Mouse (Mus musculus) heart, adult 2 months (tissue): ENCODE measurements around the gene AF067061. TPM values are rescaled to one million over a fixed set of nuclear protein-coding genes. Genes with fewer than 3 reads are reported as not detected.
"Not testable (repeated sequence)": the region's sequence is repeated elsewhere in the genome, so short reads cannot be mapped to it uniquely, and the experiment has no call there.

ENCODE experiments used
- DNase-seq, 2 experiments: peaks; one replicate each; pipeline ENCODE4 v3.0.0; 2021
- H3K27ac ChIP-seq: fragments of 200-600 bp; 2 replicates; pipeline ENCODE4 v1.8.1; 2022
- H3K27me3 ChIP-seq: fragments of 200-500 bp; 2 replicates; pipeline ENCODE4 v1.6.1; 2012; ENCODE audit warnings: mild to moderate bottlenecking, low read length, inconsistent platforms, mixed read lengths; ENCODE audit not compliant: control insufficient read depth, insufficient read depth
- H3K36me3 ChIP-seq: fragments of 200-500 bp; 2 replicates; pipeline ENCODE4 v1.6.1; 2012; ENCODE audit warnings: low read length, inconsistent platforms; ENCODE audit not compliant: control insufficient read depth, insufficient read depth
- H3K4me1 ChIP-seq: fragments of 200-500 bp; 2 replicates; pipeline ENCODE4 v1.6.1; 2011; ENCODE audit warnings: low read length; ENCODE audit not compliant: control insufficient read depth, insufficient read depth
- H3K4me3 ChIP-seq: fragments of 200-600 bp; 2 replicates; pipeline ENCODE4 v1.8.1; 2022
- H3K79me2 ChIP-seq: fragments of 200-500 bp; replicated peaks from 2 replicates; pipeline ENCODE4 v1.6.1; 2012; ENCODE audit warnings: mild to moderate bottlenecking, inconsistent platforms, low read length, moderate library complexity, mixed read lengths; ENCODE audit not compliant: control insufficient read depth, insufficient read depth
- H3K9ac ChIP-seq: fragments of 200-500 bp; 2 replicates; pipeline ENCODE4 v1.6.1; 2012; ENCODE audit warnings: low read depth, mild to moderate bottlenecking, control low read depth, inconsistent platforms, low read length, mixed read lengths
- WGBS: fragments of 180-500 bp; shearing (Covaris S2); methylation state at CpG from one replicate; pipeline ENCODE4 v1.1.7; 2018; 5-methylcytosine and 5-hydroxymethylcytosine counted together
- intact Hi-C: fragments of 180-260 bp; cut with DNase I; formaldehyde crosslinking; loops from one replicate; pipeline ENCODE4 v1.15.1; 2025
- long read RNA-seq: library from polyadenylated mRNA; stranded (forward); transcript quantifications from one replicate; pipeline ENCODE4 v2.0.0, GENCODE M21; 2021
- polyA plus RNA-seq: library from polyadenylated mRNA; depleted of rRNA; stranded (reverse); fragments of >200 nt; gene quantifications from 2 replicates; pipeline ENCODE4 v1.2.3, GENCODE M21; 2012; rRNA removed
- total RNA-seq, 2 experiments: library from RNA; stranded (reverse); gene quantifications; 2 replicates each; pipeline ENCODE4 v1.2.3; 2021

The AF067061 gene
- total RNA-seq = not detected
- not detected in 2 replicates for polyA plus RNA-seq
- long read RNA-seq = 0 reads

DNA sequence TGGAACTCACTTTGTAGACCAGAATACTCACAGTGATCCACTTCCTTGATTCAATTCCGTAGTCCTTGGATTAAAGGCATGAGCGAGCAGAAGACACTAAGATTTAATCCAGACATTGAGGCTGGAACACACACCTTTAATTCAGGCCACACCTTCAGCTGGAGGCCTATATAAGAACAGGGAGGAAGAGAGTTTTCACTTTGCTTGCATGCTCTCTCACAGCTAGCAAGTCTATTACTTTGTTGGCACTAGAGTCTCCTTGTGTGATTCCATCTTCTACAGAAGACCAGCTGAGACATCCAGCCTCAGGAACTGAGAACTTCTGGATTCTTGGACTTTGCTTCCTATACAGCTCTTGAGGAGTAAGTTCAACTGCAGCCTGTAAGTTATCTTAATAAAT lies at the start of gene AF067061:
Gene AF067061 (plus strand): TSS at position 245 of the 400 bp plus-strand sequence.
- WGBS = 68% methylated on average over 2 of the region's 2 CpGs
- H3K27ac ChIP-seq, H3K4me1 ChIP-seq, intact Hi-C loops, H3K9ac ChIP-seq, H3K27me3 ChIP-seq, H3K36me3 ChIP-seq, H3K79me2 ChIP-seq, H3K4me3 ChIP-seq, DNase-seq: not testable (repeated sequence)

DNA sequence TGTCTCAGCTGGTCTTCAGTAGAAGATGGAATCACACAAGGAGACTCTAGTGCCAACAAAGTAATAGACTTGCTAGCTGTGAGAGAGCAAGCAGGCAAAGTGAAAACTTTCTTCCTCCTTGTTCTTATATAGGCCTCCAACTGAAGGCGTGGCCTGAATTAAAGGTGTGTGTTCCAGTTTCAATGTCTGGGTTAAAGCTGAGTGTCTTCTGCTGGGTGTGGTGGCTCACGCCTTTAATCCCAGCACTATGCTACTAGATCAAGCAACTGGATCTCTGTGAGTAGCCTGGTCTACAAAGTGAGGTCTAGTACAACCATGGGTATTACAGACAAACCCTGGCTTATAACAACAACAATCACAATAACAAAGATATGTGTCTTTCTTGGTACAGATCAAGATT lies 47.1 kb upstream of the AF067061 start, which contains the start of gene Gm21762:
Gene Gm21762 (minus strand): TSS at position 101 of the 400 bp plus-strand sequence.
- no CpG with 5 or more reads among the region's 2 CpGs for WGBS
- H3K9ac ChIP-seq, intact Hi-C loops: not testable (repeated sequence)

DNA sequence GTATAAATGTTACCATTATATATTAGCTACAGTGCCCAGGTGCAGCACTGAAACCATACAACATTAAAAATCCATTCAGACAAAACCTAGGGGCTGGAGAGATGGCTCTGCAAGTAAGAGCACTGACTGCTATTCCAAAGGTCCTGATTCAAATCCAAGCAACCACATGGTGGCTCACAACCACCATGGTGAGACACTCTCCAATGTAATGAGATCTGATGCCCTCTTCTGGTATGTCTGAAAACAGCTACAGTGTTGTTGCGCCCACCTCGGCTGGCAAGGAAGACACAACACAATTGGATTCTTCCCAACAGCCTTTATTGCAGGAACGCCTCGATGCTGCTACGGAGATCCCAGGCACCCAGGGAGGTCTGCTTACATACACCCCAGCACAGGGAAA lies 42.0 kb upstream of the AF067061 start:
- H3K27me3 ChIP-seq, intact Hi-C loops, H3K4me3 ChIP-seq, H3K9ac ChIP-seq, H3K36me3 ChIP-seq, DNase-seq, H3K79me2 ChIP-seq, H3K4me1 ChIP-seq, H3K27ac ChIP-seq: not testable (repeated sequence)
- 79% methylated on average over 5 of the region's 5 CpGs for WGBS

More for the DNA sequence above, 47.1 kb upstream of the AF067061 start, which contains the start of gene Gm21762:
- H3K36me3 ChIP-seq, H3K79me2 ChIP-seq, DNase-seq, H3K27me3 ChIP-seq, H3K4me3 ChIP-seq, H3K4me1 ChIP-seq, H3K27ac ChIP-seq: not testable (repeated sequence)

DNA sequence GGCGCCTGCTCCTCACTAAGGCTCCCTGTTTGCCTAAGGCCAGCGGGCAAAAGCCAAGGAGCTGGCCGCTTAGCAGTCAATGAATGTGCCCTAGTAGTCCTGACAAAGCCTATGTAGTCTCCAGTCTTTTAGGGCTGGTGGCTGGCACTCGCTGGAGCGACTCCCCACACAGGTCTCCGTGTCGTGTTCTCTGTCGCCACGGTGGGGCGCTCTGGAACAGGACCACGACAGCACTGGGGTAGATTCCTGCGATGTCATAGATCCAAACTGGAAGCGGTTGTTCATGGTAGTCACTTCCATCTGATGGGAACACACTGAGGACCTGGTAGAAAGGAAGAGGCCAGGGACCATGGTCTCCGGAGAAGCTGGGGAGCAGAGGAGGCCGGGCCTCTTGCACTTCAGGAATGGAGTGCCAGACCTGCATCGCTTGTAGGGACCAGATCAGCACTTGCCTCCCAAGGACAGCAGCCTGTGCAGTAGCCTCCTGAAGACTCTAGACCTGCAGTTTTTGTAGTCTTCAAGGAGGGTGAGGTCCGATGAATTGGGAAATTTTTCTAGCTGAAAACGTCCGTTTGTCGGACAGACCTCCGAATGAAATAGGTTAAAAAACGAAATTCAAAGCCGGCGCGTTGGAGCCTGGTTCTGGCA lies 39.8 kb upstream of the AF067061 start:
- DNase-seq, H3K36me3 ChIP-seq, H3K79me2 ChIP-seq, H3K4me3 ChIP-seq, H3K4me1 ChIP-seq, H3K9ac ChIP-seq, H3K27me3 ChIP-seq, H3K27ac ChIP-seq, intact Hi-C loops: not testable (repeated sequence)
- 89% methylated on average over 16 of the region's 25 CpGs for WGBS

DNA sequence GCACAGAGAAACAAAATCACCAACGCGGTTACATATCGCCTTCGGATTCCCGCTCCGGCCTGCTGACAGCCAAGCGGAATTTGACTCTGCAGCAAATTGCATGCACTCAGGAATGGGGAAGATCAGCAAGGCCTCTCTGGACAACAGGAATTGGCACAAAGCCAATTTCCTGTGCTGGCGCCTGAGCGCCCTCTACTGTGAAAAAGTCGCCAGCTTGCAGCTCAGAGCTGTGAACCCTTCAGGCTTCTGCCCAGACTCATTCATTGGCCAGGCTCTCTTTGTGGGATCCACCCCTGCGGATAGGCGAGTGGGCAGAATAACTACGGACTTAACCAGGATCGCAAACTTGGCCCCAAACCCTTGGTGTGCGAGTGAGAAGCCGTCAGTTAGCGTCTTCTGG lies 31.1 kb upstream of the AF067061 start:
- H3K9ac ChIP-seq, H3K4me3 ChIP-seq, DNase-seq, H3K79me2 ChIP-seq, intact Hi-C loops, H3K27me3 ChIP-seq, H3K27ac ChIP-seq, H3K4me1 ChIP-seq, H3K36me3 ChIP-seq: not testable (repeated sequence)
- WGBS = 91% methylated on average over 17 of the region's 17 CpGs

DNA sequence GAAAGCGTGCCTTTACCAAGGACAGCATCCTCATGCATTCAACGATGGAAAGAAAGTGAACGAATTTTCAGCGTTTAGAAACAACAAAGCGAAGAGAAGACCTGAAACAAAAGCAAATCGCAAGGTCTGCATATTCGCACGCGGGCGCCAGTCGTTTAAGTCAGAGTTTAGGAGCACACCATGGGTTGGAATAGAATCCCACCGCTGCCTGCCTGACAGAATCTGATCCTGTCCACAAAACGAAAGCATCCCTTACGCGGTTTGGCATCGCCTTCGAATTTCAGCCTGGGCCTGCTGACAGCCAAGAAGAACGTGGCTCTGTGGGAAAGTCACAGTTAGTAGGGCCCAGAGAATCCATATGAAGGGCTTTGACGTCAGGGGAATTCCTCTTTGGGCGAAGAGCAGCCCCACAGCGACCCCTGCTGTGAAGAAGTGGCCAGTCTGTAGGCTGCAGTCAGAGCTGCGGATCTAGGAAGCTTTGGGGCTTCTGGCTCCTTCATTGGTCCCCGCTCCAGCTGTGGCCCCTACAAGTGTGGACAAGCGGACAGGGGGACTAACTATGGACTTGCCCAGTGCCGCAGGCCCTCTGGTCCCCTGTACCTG lies 30.4 kb upstream of the AF067061 start:
- not testable (repeated sequence) for DNase-seq
- WGBS = 74% methylated on average over 14 of the region's 25 CpGs

DNA sequence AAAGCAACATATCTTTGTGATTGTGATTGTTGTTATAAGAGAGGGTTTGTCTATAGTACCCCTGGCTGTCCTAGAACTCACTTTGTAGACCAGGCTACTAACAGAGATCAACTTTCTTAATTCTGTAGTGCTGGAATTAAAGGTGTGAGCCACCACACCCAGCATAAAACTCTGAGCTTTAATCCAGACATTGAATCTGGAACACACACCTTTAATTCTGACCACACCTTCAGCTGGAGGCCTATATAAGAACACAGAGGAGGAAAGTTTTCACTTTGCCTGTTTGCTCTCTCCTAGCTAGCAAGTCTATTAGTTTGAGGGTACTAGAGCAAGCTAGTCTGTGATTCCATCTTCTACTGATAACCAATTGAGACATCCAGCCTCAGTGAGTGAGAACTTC lies 24.1 kb upstream of the AF067061 start, which contains the start of gene Gm21731:
Gene Gm21731 (plus strand): TSS at position 301 of the 400 bp plus-strand sequence.
- H3K79me2 ChIP-seq, H3K9ac ChIP-seq, H3K27ac ChIP-seq, intact Hi-C loops, H3K27me3 ChIP-seq, H3K4me1 ChIP-seq, DNase-seq, H3K36me3 ChIP-seq, H3K4me3 ChIP-seq: not testable (repeated sequence)

More for the DNA sequence above, 30.4 kb upstream of the AF067061 start:
- H3K36me3 ChIP-seq, H3K9ac ChIP-seq, H3K27me3 ChIP-seq, H3K4me3 ChIP-seq, H3K79me2 ChIP-seq, intact Hi-C loops, H3K4me1 ChIP-seq, H3K27ac ChIP-seq: not testable (repeated sequence)

DNA sequence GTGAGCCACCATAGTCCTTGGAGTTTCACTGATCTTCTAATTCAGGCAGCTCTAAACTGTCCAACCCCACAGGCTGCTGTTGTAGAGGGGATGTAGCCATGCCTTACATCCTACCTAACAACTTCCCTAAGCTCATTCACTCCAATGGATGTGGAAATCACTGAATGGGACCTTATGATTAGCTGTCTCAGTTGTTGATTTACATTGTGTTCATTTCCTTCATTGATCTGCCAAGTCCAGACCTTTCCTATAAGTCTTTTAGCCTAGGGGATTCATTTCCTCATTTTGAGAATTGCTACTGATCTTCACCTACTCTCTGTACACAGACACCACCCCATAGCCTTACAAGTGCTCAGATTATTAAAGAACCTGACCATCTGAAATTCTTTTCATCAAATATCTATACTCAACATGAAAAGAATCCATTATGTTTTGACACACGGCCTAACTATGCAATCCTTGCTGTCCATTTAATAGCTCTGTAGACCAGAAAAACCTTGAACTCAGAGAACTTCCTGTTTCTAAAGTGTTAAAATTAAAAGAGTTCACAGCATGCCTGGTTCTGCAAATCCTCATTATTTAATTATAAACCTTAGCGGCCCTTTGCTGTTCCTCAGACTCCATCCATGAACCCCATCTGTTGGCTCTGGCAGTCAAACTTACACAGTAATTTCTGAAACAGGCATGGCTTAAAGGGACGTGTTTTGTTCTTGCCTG lies 11.5 kb upstream of the AF067061 start:
- H3K79me2 ChIP-seq, H3K27me3 ChIP-seq, H3K9ac ChIP-seq, H3K4me1 ChIP-seq, H3K4me3 ChIP-seq, H3K27ac ChIP-seq, DNase-seq, intact Hi-C loops, H3K36me3 ChIP-seq: not testable (repeated sequence)
- WGBS = 65% methylated on average over 2 of the region's 3 CpGs

DNA sequence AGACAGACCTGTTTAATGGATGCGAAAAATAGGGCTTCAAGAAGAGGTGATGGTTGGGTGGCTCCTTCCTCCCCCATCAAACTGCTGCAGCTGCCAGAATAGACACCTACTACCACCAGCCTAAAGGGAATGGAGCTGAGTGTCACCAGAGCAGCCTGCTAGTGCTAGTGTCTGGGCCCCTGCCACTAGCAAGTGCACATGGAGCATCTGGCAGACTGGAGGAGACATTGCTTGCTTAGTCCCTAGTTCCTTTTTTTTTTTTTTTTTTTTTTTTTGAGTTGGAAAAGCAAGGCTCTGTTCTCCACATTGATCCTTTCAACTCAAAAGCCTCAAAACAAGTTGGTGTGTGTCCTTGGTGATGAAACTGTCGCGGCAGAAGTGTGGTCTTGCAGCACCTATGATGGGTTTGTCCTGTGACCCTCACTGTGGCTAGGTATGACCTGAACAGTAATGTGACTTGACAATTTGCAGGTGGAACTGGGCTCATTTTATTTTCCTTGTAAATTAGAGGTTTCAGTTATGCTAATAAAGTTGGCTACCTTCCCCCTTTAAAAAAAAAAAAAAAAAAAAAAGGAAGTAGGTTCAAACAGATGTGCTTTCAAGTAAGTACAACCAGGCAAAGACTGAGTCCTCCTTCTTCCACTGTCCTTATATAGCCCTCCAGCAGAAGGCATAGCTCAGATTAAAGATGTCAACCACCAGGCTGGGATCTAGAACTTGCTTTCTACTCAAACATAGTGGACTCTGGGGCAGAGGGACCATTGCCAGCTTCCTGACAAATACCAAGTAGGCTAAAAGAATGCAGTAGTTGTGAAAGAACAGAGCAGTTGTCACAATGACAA lies 3.9 kb upstream of the AF067061 start:
- H3K4me1 ChIP-seq, intact Hi-C loops, H3K79me2 ChIP-seq, H3K36me3 ChIP-seq, DNase-seq, H3K4me3 ChIP-seq, H3K27me3 ChIP-seq, H3K9ac ChIP-seq, H3K27ac ChIP-seq: not testable (repeated sequence)
- WGBS = 78% methylated on average over 3 of the region's 3 CpGs
